Mouse (Mus musculus) neural tube, embryonic 15.5 days (tissue): Measurements from ENCODE around the gene Trip10. TPM values are rescaled to one million over a fixed set of nuclear protein-coding genes. Genes with fewer than 3 reads are reported as not detected.

Source experiments
- ATAC-seq: fragments of 200-750 bp; cut with Nextera tagmentation; 2 replicates; pipeline ENCODE4 v1.8.0; 2017; ENCODE audit warnings: mild to moderate bottlenecking, moderate TSS enrichment, moderate library complexity; ENCODE audit not compliant: low FRiP score
- H3K27ac ChIP-seq: fragments of 300-500 bp; sonication (generic); replicated peaks from 2 replicates; pipeline ENCODE4 v1.5.1; 2015; ENCODE audit warnings: mild to moderate bottlenecking, inconsistent platforms
- H3K27me3 ChIP-seq: fragments of 300-500 bp; sonication (generic); replicated peaks from 2 replicates; pipeline ENCODE4 v1.6.1; 2015; ENCODE audit warnings: inconsistent platforms
- H3K36me3 ChIP-seq: fragments of 300-500 bp; sonication (generic); 2 replicates; pipeline ENCODE4 v1.6.1; 2015; ENCODE audit warnings: inconsistent platforms
- H3K4me1 ChIP-seq: fragments of 300-500 bp; sonication (generic); 2 replicates; pipeline ENCODE4 v1.6.1; 2015; ENCODE audit warnings: inconsistent platforms
- H3K4me2 ChIP-seq: fragments of 300-500 bp; sonication (generic); 2 replicates; pipeline ENCODE4 v1.6.1; 2015; ENCODE audit warnings: inconsistent platforms, mild to moderate bottlenecking, moderate library complexity
- H3K4me3 ChIP-seq: fragments of 300-500 bp; sonication (generic); replicated peaks from 2 replicates; pipeline ENCODE4 v1.5.1; 2015; ENCODE audit warnings: mild to moderate bottlenecking, inconsistent platforms
- H3K9ac ChIP-seq: fragments of 300-500 bp; sonication (generic); replicated peaks from 2 replicates; pipeline ENCODE4 v1.6.1; 2015; ENCODE audit warnings: mild to moderate bottlenecking, inconsistent platforms
- H3K9me3 ChIP-seq: fragments of 300-500 bp; sonication (generic); replicated peaks from 2 replicates; pipeline ENCODE4 v1.6.1; 2016; ENCODE audit warnings: inconsistent platforms
- WGBS: fragments of 180-500 bp; shearing (Covaris S2); methylation state at CpG from one replicate; pipeline ENCODE4 v1.1.7; 2015; ENCODE audit warnings: mixed read lengths; 5-methylcytosine and 5-hydroxymethylcytosine counted together
- polyA plus RNA-seq: library from polyadenylated mRNA; unstranded; fragments of >200 nt; fragmentation: Nextera tagmentation; extraction: Ambion mirVana; gene quantifications from 2 replicates; pipeline ENCODE4 v1.2.1, GENCODE M21; 2015

Trip10 gene
- polyA plus RNA-seq, 1 experiment from 2014 or later = 9.3 TPM

DNA sequence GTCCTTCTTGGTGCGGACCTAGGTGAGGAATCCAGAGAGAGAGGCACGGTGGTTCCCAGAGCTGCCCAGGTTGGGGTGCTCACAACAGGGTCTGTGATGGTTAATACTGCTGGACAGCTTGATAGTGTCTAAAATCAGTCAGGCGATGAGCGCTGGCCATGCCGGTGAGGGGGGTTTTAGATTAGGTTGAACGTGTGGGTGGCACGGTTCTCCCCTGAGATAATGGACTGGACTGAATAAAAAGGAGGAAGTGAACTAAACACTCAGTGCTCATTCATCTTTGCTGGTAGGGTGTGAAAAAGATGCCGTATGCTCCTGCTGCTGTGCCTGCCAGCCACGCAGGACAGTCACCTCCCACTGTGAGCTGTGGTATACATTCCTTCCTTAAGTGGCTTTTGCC, 25.9 kb upstream of the Trip10 start:
- Histone ChIP-seq H3K9me3 (no peaks in the 10 kb centered on the region), H3K4me3 (no peak overlapping the region), H3K36me3 (no peaks in the 10 kb centered on the region), H3K27me3 (no peaks in the 10 kb centered on the region; the same call in 1 of the 2 replicates), H3K4me1 (no peaks in the 10 kb centered on the region), H3K9ac (no peak overlapping the region), H3K4me2 (no peak overlapping the region), H3K27ac (no peak overlapping the region)
- no peak for ATAC-seq
- 76% methylated on average over 9 of the region's 9 CpGs for whole genome bisulfite sequencing

DNA sequence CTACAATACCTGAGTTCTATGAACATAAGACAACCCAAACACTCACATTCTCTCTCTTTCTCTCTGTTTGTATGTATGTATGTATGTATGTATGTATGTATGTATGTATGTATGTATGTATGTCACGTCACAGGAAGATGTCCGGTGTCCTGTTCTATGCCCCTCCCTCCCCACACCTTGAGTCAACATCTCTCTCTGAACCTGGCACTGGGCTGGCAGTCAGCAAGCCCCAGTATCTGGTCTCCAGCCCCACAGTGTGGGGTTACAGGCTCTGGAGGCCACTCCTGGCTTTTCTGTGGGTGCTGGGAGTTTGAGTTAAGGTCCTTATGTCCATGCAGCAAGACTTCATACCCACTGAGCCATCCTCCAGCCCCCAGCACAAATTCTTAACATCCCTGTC, 21.8 kb upstream of the Trip10 start:
- 82% methylated on average over 2 of the region's 2 CpGs for WGBS
- no peak for ATAC-seq

DNA sequence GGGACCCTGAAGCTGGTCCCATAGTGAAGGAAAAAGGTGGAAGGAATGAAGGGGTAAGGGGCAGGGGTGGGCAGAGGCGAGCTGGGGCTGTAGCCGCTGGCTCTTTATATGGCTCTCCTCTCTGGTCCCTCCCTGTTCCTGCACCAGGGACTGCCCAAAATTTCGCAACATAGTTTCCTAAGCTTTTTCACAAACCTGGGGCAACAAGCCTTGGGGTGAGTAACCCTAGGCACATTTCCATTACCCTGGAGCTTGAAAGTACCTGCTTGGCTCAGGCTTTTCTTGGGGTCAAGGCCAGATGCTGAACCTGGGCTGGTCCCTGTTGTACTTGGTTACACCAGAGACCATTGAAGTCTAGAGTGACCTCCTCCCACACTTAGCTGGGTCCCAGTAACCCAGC, 21.2 kb upstream of the Trip10 start, which contains the start of gene C3:
Gene C3 (minus strand): TSS at position 123 of the 400 bp plus-strand sequence.
- no peaks in the 10 kb centered on the region; the same call in 1 of the 2 replicates for H3K27me3 ChIP-seq
- no peaks in the 10 kb centered on the region for H3K36me3 ChIP-seq
- no peak within 1 kb of the TSS for H3K9ac ChIP-seq
- H3K27ac ChIP-seq = no peak within 1 kb of the TSS
- H3K4me3 ChIP-seq = no peak within 1 kb of the TSS
- H3K4me1 ChIP-seq = no peaks in the 10 kb centered on the region
- WGBS = 89% methylated on average over 3 of the region's 3 CpGs
- no peak within 1 kb of the TSS for H3K4me2 ChIP-seq
- H3K9me3 ChIP-seq = no peaks in the 10 kb centered on the region
- no peak for ATAC-seq

More for the DNA sequence above, 21.8 kb upstream of the Trip10 start:
- H3K27ac ChIP-seq = no peak overlapping the region
- H3K36me3 ChIP-seq = no peaks in the 10 kb centered on the region
- no peaks in the 10 kb centered on the region; the same call in 1 of the 2 replicates for H3K27me3 ChIP-seq
- no peaks in the 10 kb centered on the region for H3K9me3 ChIP-seq
- no peak overlapping the region for H3K4me3 ChIP-seq
- no peak overlapping the region for H3K4me2 ChIP-seq
- no peak overlapping the region for H3K9ac ChIP-seq
- H3K4me1 ChIP-seq = no peaks in the 10 kb centered on the region

DNA sequence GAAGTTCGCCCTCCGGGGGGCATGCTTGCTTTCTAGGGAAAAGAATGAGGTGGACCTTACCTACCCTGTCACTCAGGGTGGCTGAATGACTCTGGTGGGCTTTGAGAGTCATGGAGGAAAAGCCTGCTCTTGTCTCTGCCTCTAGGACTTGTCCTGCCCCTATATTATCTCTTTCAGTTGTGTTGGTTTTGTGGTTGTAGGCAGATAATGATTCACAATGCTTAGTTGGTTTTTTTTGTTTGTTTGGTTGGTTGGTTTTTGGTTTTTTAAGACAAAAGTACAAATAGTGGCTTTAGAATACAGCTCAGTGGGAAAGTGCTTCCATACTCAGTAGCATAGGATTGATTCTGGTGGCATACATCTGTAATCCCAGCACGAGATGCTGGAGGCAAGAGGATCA, 20.4 kb upstream of the Trip10 start:
- Histone ChIP-seq H3K9me3 (no peaks in the 10 kb centered on the region), H3K27me3 (no peaks in the 10 kb centered on the region), H3K4me2 (no peak overlapping the region), H3K27ac (no peak overlapping the region), H3K4me3 (no peak overlapping the region), H3K9ac (no peak overlapping the region), H3K36me3 (no peaks in the 10 kb centered on the region), H3K4me1 (no peaks in the 10 kb centered on the region)
- WGBS = 79% methylated on average over 3 of the region's 3 CpGs
- no peak for ATAC-seq

DNA sequence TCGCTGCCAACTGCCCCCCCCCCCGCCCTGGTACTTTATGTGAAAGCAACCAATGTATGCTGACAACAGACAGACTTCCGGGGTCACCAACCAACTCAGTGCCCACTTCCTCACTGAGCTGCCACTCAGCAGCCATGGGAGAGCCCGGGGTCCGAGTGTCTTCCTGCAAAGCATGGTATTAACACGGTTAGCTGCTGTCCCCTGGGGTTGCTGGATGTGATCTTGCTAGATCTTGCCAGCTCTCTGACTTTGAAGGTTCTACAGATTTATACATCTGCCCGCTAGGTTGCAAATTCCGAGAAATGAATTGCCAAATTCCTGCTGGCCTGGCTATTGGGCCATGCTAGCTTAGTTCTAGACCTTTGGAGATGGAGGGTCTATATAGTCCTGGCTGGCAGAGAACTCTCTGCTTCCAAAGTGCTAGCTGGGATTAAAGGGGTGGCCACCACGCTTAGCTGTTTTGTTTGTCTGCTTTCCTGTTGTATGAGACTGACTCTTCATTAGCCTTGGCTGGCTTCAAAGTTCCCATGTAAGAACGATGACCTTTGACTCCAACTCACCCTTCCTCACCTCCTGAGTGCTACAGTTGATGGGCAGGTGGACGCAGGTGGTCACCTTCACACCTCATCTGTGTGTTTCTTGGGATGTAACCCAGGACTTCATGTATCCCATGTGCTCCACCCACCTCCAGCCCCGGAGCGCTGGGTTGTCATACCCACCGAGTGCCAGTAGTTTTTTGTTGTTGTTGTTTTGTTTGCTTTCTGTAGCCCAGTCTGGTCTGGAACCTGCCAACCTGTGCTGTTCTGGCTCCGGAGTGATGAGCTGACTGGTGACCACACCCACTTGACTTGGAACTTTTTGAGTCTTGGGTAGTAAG, 19.2 kb upstream of the Trip10 start:
- Histone ChIP-seq H3K4me3 (no peak overlapping the region), H3K27ac (no peak overlapping the region), H3K27me3 (no peaks in the 10 kb centered on the region), H3K9me3 (no peaks in the 10 kb centered on the region), H3K4me2 (no peak overlapping the region), H3K36me3 (0 out of 2 replicates have a peak, but pooled peaks cover 4% of the 10 kb centered on the region), H3K9ac (no peak overlapping the region), H3K4me1 (no peaks in the 10 kb centered on the region)
- 79% methylated on average over 15 of the region's 15 CpGs for WGBS
- ATAC-seq = no peak

DNA sequence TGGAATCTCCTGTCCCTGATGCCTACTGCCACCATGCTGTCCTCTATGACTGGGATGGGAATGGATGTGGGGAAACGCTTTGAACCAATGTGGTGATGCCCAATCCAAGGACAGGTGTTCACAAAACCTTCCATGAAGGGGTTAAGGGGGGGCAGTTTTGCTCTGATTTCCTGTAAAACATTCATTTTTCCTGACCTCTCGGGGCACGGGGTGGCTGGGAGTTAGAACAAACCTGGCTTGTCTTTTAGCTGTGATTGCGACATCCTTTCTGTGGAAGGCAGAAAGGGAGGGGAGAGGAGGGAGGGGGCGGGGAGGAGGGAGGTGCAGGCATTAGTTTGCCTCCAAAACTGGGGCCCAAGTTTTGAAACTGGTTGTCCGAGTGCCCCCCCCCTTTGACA, 18.5 kb upstream of the Trip10 start:
- 77% methylated on average over 6 of the region's 6 CpGs for WGBS
- H3K4me1 ChIP-seq = no peaks in the 10 kb centered on the region

DNA sequence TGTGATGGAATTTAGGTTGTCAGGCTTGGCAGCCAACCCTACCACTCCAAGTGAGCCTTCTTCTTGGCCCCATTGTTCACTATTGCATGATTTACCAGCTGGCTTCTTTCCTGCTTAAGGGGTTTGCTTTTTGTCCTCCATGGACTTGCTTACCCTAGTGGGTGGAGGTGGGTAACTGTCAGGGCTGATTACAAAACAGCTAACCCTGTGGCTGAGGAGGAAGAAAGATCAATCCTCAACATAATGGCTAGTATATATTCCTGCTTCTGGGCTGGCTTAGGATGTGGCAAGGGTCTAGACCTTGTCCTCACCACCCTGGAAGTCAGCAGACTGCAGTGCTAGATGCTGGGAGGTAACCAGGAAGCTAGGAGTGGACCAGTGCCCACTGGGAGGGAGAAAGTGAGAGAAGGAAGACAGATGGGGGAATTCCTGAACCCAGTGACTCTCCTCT, 17.9 kb upstream of the Trip10 start:
- peak; percentile 37; the same call in 1 of the 2 replicates for ATAC-seq
- no peak overlapping the region for H3K4me2 ChIP-seq
- H3K36me3 ChIP-seq = 0 out of 2 replicates have a peak, but pooled peaks cover 10% of the 10 kb centered on the region
- no peak overlapping the region for H3K4me3 ChIP-seq
- no peaks in the 10 kb centered on the region for H3K27me3 ChIP-seq
- H3K4me1 ChIP-seq = no peaks in the 10 kb centered on the region
- H3K27ac ChIP-seq = 0 out of 2 replicates have a peak overlapping the region, but pooled peaks have one; percentile 33
- H3K9ac ChIP-seq = no peak overlapping the region
- H3K9me3 ChIP-seq = no peaks in the 10 kb centered on the region

More for the DNA sequence above, 18.5 kb upstream of the Trip10 start:
- no peak for ATAC-seq
- H3K4me2 ChIP-seq = no peak overlapping the region
- no peak overlapping the region for H3K4me3 ChIP-seq
- 0 out of 2 replicates have a peak, but pooled peaks cover 6% of the 10 kb centered on the region for H3K36me3 ChIP-seq
- H3K9me3 ChIP-seq = no peaks in the 10 kb centered on the region
- no peak overlapping the region for H3K9ac ChIP-seq
- no peaks in the 10 kb centered on the region for H3K27me3 ChIP-seq
- no peak overlapping the region for H3K27ac ChIP-seq

DNA sequence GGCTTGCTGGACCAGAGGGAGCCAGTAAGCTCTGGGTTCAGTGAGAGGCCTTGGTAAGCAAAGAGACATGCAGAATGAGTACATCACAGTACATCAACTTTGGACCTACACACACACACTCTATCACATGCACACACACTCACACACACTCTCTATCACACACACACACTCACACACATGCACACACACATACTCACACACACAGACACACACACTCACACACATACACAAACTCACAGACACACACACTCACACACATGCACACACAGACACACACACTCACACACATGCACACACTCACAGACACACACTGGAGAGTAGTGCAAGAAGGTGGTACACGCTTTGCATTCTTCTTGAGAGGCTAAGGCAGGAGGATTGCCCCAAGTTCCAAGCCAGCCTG, 17.1 kb upstream of the Trip10 start:
- 91% methylated on average over 1 of the region's 1 CpGs for WGBS
- Histone ChIP-seq H3K9ac (no peak overlapping the region), H3K4me2 (no peak overlapping the region), H3K27me3 (no peaks in the 10 kb centered on the region), H3K4me1 (no peaks in the 10 kb centered on the region), H3K27ac (no peak overlapping the region), H3K4me3 (no peak overlapping the region), H3K9me3 (no peaks in the 10 kb centered on the region), H3K36me3 (peaks cover 11% of the 10 kb centered on the region)
- no peak for ATAC-seq

DNA sequence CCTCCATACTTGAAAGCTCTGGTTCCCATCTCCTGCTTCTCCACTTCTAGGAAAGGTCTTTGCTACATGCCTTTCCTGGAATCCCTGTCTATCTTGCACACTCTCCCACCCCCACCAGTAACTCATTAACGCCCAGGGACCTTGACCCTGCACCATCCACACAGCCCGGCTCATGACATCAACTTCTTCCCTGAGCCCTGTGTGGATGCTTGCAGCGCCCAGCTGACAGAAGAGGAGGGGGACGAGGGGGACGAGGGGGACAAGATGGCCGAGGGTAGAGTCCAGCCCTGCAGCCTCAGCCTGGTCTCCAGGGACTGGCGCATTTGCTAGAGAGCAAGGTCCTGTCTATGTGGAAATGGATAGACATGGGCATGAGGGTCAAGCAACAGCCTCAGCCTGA, 16.2 kb upstream of the Trip10 start:
- Histone ChIP-seq H3K36me3 (peaks cover 19% of the 10 kb centered on the region), H3K9me3 (no peaks in the 10 kb centered on the region), H3K9ac (no peak overlapping the region), H3K4me2 (no peak overlapping the region), H3K27me3 (no peaks in the 10 kb centered on the region), H3K27ac (no peak overlapping the region), H3K4me3 (no peak overlapping the region), H3K4me1 (no peaks in the 10 kb centered on the region)
- WGBS = 62% methylated on average over 7 of the region's 7 CpGs
- no peak for ATAC-seq

DNA sequence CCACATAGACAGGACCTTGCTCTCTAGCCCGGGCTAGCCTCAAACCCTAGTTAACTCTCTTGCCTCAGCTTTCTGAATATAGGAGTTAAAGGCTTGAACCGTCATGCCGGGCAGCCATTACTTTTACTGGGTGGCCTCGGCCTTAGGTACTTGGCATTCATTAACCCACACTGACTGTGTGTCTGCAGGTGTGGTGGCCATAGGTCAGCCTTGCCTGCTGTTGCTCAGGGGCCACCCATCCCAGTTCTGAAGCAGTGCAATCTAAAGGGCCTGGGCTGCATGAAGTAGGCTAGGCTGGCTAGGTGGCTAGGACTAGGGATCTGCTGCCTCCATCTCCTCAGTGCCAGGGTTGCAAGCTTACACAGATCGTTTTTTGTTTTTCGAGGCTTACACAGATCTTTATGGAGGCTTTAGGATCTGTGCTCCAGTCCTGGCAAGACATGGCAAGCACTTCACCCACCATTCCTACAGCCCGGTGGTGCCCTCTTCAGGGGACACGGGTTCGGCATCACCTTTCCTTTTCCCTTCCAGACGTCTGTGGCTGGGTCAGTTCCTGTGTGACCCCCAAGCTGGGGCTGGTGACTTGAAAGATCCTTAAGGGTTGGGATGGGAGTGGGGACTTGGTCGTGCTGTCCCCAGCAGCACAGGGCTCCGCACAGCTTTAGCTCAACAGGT, 14.9 kb upstream of the Trip10 start:
- no peak for ATAC-seq
- H3K4me3 ChIP-seq = no peak overlapping the region
- WGBS = 83% methylated on average over 12 of the region's 12 CpGs
- H3K4me1 ChIP-seq = no peaks in the 10 kb centered on the region
- no peaks in the 10 kb centered on the region for H3K27me3 ChIP-seq
- H3K9me3 ChIP-seq = no peaks in the 10 kb centered on the region
- no peak overlapping the region for H3K4me2 ChIP-seq
- H3K9ac ChIP-seq = no peak overlapping the region
- H3K36me3 ChIP-seq = peaks cover 22% of the 10 kb centered on the region
- no peak overlapping the region for H3K27ac ChIP-seq

DNA sequence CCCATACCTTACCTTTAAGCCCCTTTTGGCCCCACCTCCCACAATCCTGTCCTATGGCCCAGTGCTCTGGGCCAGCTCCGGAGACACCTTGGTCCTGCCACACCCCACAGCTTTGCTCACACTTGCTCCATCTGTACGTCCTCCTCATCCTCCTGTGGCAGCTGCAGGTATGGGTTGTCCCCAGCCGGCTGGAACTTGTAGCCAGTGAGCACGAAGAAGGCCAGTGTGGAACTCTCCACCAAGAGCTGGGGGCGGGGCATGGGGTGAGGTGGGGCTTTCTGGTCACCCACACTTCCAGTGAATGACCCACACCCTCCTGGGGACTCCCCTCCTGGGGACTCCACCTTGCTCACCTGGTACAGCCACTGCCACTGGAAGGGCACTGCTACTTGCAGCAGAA, 13.5 kb upstream of the Trip10 start:
- no peak for ATAC-seq

DNA sequence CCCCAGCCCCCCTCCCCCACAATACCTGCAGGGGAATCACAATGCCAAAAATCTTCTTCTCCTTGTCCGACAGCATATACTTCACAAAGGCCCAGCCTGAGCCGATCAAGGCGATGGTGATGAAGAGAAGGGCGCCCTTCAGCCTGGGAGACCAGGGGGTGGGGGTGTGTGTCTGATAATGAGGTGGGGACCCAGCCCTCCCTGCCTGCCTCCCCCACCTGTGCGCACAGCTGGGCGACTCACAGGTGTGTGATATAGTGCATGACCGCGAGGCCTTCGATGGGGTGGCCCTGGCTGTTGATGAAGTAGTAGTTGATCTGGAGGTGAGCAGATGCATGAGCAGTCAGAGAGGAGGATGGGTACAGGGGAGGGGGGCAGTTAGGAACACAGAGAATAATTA, 12.1 kb upstream of the Trip10 start:
- 93% methylated on average over 9 of the region's 9 CpGs for WGBS
- Histone ChIP-seq H3K27me3 (no peaks in the 10 kb centered on the region), H3K27ac (no peak overlapping the region), H3K9ac (no peak overlapping the region), H3K4me2 (no peak overlapping the region), H3K36me3 (peaks cover 30% of the 10 kb centered on the region), H3K4me1 (no peaks in the 10 kb centered on the region), H3K9me3 (no peaks in the 10 kb centered on the region), H3K4me3 (no peak overlapping the region)
- 0 out of 2 replicates have a peak, but pooled peaks have one; percentile 21 for ATAC-seq

More for the DNA sequence above, 13.5 kb upstream of the Trip10 start:
- H3K9me3 ChIP-seq = no peaks in the 10 kb centered on the region
- H3K4me3 ChIP-seq = no peak overlapping the region
- H3K27ac ChIP-seq = no peak overlapping the region
- 88% methylated on average over 5 of the region's 5 CpGs for WGBS
- no peak overlapping the region for H3K4me2 ChIP-seq
- H3K4me1 ChIP-seq = no peaks in the 10 kb centered on the region
- H3K27me3 ChIP-seq = no peaks in the 10 kb centered on the region
- H3K9ac ChIP-seq = no peak overlapping the region
- peaks cover 22% of the 10 kb centered on the region for H3K36me3 ChIP-seq
